Mouse (Mus musculus) ES-E14 (cell line): ENCODE data around the gene Rora.

Experiments
- CHD2 ChIP-seq: IDR thresholded peaks from 2 replicates; pipeline ENCODE4 v1.6.1; 2014; ENCODE audit warnings: mild to moderate bottlenecking, low read depth, low read length, inconsistent platforms
- MAFK ChIP-seq: IDR thresholded peaks from 2 replicates; pipeline ENCODE4 v1.6.1; 2014; ENCODE audit warnings: mild to moderate bottlenecking, low read depth, low read length, inconsistent platforms; ENCODE audit not compliant: insufficient read depth
- ZC3H11A ChIP-seq: IDR thresholded peaks from 2 replicates; pipeline ENCODE4 v1.6.1; 2012; ENCODE audit warnings: low read depth, mild to moderate bottlenecking, inconsistent platforms, low read length, borderline replicate concordance
- ZNF384 ChIP-seq: IDR thresholded peaks from 2 replicates; pipeline ENCODE4 v1.6.1; 2012; ENCODE audit warnings: low read depth, low read length, inconsistent platforms

DNA sequence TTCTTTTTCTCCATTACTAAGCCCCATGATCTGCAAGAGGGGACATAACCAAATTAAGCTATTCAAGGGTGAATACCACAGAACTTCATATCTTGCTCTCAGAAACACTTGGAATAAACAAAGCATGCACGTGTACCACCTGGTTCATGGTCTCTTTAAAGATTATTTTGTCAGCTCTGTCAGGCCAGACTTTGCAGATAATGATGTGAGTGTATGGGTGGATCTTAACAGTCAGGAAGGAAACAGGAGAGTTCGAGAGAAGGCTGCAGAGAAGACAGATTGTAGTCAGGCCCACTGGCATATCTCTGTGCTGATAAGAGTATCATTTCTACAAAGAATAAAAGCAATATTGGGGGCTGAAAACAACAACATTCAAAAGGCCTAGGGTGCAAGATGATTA, 463.2 kb downstream of the Rora start:
- no peak for TF ChIP-seq CHD2
- TF ChIP-seq MAFK = no peak
- no peak for TF ChIP-seq ZC3H11A
- no peak for TF ChIP-seq ZNF384
